Mouse (Mus musculus): ENCODE results near the gene Gm9972.

DNA sequence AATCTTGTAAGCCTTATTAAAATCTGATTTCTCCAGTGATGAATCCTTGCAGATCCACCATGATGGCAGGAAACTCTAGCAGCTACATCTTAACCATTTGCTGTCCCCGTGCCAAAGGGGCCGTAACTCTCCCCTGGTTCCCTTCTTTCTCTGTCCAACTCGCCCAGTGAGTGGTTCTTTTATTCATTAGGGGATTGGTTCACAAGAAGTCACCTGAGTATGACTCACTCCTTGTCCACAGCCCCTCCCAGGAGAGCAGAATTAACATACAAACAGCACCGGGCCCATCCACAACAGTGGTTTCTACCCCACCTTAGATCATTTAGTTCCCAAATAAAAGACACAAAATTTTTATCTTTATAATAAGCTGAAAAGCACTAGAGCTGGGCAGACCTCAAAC lies 3.4 kb upstream of the Gm9972 start:
- TF ChIP-seq CTCF (IDR thresholded peaks at IDR 0.05 in 2 of 3, conservative IDR thresholded peaks at IDR 0.05 in 1 of 3; ENCODE audit: control insufficient read depth in 1 of 3, insufficient read depth in 1 of 3, low read depth in 2 of 3, low read length in 3 of 3, poor library complexity in 1 of 3, severe bottlenecking in 1 of 3) (no peak), TBP (IDR thresholded peaks at IDR 0.05; ENCODE audit: low read depth, low read length) (no peak), MAZ (IDR thresholded peaks at IDR 0.05; ENCODE audit: low read depth, low read length) (no peak), POLR2A (IDR thresholded peaks at IDR 0.05; ENCODE audit: control insufficient read depth in 1 of 2, insufficient read depth in 1 of 2, low read depth in 1 of 2, low read length in 2 of 2, poor library complexity in 1 of 2) (no peak), GATA1 (IDR thresholded peaks at IDR 0.05; ENCODE audit: low read depth, low read length) (no peak), EP300 (IDR thresholded peaks at IDR 0.05; ENCODE audit: low read depth in 1 of 2, low read length in 2 of 2) (no peak), HCFC1 (IDR thresholded peaks at IDR 0.05; ENCODE audit: low read depth, low read length) (no peak), CHD2 (IDR thresholded peaks at IDR 0.05; ENCODE audit: low read length) (no peak), MAFK (IDR thresholded peaks at IDR 0.05; ENCODE audit: borderline replicate concordance, low read depth, low read length) (no peak), USF1 (IDR thresholded peaks at IDR 0.05; ENCODE audit: low read depth, low read length) (no peak), ELF1 (IDR thresholded peaks at IDR 0.05; ENCODE audit: low read depth, low read length) (no peak)
